Mouse (Mus musculus) intestine, embryonic 15.5 days (tissue): ENCODE measurements around the gene Psmd7. TPM values are rescaled to one million over a fixed set of nuclear protein-coding genes. Genes with fewer than 3 reads are reported as not detected.

Experiments
- ATAC-seq: fragments of 200-750 bp; cut with Nextera tagmentation; 2 replicates; pipeline ENCODE4 v1.8.0; 2017; ENCODE audit warnings: moderate TSS enrichment, moderate library complexity
- H3K27ac ChIP-seq: fragments of 300-500 bp; sonication (generic); 2 replicates; pipeline ENCODE4 v1.5.1; 2015; ENCODE audit warnings: mild to moderate bottlenecking, inconsistent platforms
- H3K27me3 ChIP-seq: fragments of 300-500 bp; sonication (generic); replicated peaks from 2 replicates; pipeline ENCODE4 v1.6.1; 2015; ENCODE audit warnings: inconsistent platforms
- H3K36me3 ChIP-seq: fragments of 300-500 bp; sonication (generic); 2 replicates; pipeline ENCODE4 v1.6.1; 2015; ENCODE audit warnings: inconsistent platforms
- H3K4me1 ChIP-seq: fragments of 300-500 bp; sonication (generic); replicated peaks from 2 replicates; pipeline ENCODE4 v1.6.1; 2015; ENCODE audit warnings: inconsistent platforms
- H3K4me2 ChIP-seq: fragments of 300-500 bp; sonication (generic); replicated peaks from 2 replicates; pipeline ENCODE4 v1.6.1; 2015; ENCODE audit warnings: mild to moderate bottlenecking, inconsistent platforms
- H3K4me3 ChIP-seq: fragments of 300-500 bp; sonication (generic); replicated peaks from 2 replicates; pipeline ENCODE4 v1.5.1; 2015; ENCODE audit warnings: inconsistent platforms
- H3K9ac ChIP-seq: fragments of 300-500 bp; sonication (generic); 2 replicates; pipeline ENCODE4 v1.6.1; 2015; ENCODE audit warnings: inconsistent platforms
- H3K9me3 ChIP-seq: fragments of 300-500 bp; sonication (generic); 2 replicates; pipeline ENCODE4 v1.6.1; 2016; ENCODE audit warnings: inconsistent platforms
- WGBS: fragments of 180-500 bp; shearing (Covaris S2); methylation state at CpG from one replicate; pipeline ENCODE4 v1.1.7; 2015; 5-methylcytosine and 5-hydroxymethylcytosine counted together
- polyA plus RNA-seq: library from polyadenylated mRNA; unstranded; fragments of >200 nt; fragmentation: Nextera tagmentation; extraction: Ambion mirVana; gene quantifications from 2 replicates; pipeline ENCODE4 v1.2.1, GENCODE M21; 2015

Psmd7 gene
- polyA plus RNA-seq, 1 experiment from 2014 or later = 243 TPM

DNA sequence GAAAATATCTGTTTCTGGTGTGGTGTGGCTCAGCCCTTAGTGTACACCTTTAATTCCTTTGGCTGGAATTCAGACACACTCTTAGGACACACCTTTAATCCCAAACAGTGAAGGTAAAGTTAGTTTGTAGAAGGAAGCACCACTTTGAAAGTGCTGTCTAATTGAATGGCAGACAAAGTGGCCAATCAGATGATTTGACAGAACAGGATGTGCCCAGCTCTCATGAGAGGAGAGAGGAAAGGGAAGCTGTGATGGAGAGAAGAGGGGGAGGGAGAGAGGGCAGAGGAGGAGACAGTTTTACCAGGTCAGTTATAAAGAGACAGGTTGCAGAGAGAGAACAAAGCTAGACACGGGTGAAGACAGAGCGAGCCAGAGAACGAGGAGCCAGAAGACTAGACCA lies 13.5 kb downstream of the Psmd7 start:
- no peaks in the 10 kb centered on the region for H3K9me3 ChIP-seq
- 0 out of 2 replicates have a peak, but pooled peaks cover 2% of the 10 kb centered on the region for H3K4me1 ChIP-seq
- WGBS = 72% methylated on average over 3 of the region's 3 CpGs
- no peak overlapping the region for H3K4me2 ChIP-seq
- no peak overlapping the region for H3K27ac ChIP-seq
- no peaks in the 10 kb centered on the region for H3K27me3 ChIP-seq
- H3K4me3 ChIP-seq = no peak overlapping the region
- no peak for ATAC-seq
- H3K36me3 ChIP-seq = no peaks in the 10 kb centered on the region; the same call in 1 of the 2 replicates
- H3K9ac ChIP-seq = no peak overlapping the region

GRCm38 (mm10) chr8:107572497-107572896 lies 15.8 kb downstream of the Psmd7 start:
- Histone ChIP-seq H3K27ac (no peak overlapping the region), H3K27me3 (no peaks in the 10 kb centered on the region), H3K4me2 (no peak overlapping the region), H3K9ac (no peak overlapping the region), H3K36me3 (no peaks in the 10 kb centered on the region), H3K9me3 (no peaks in the 10 kb centered on the region), H3K4me1 (0 out of 2 replicates have a peak, but pooled peaks cover 2% of the 10 kb centered on the region), H3K4me3 (no peak overlapping the region)
- no peak for ATAC-seq
- WGBS = 57% methylated on average over 4 of the region's 4 CpGs

- 66% methylated on average over 7 of the region's 7 CpGs for WGBS
- H3K4me3 ChIP-seq = no peak overlapping the region
- peak; percentile 58 for ATAC-seq
Observed at GRCm38 (mm10) chr8:107571486-107572135, 16.7 kb downstream of the Psmd7 start.

DNA sequence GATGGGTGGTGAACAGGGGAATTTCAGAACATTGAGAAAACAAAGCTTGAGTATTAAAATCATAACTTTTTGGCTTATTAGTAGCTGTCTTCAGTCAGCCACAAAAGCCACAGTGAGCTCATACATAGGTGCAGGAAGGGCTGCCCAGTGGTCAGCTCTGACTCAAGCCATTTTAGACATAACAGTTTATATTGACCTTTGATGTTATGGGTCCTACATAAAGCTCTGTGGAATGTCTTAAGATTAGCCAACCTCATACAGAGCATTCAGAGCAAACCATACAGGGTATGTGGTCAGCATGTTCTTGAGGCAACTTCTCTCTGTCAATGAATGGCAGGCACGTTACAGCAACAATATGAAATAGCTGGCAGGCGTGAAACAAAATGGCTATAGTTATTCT lies 17.2 kb downstream of the Psmd7 start:
- H3K9me3 ChIP-seq = no peaks in the 10 kb centered on the region
- no peaks in the 10 kb centered on the region for H3K36me3 ChIP-seq
- no peak overlapping the region for H3K4me3 ChIP-seq
- no peaks in the 10 kb centered on the region for H3K27me3 ChIP-seq
- no peak overlapping the region for H3K4me2 ChIP-seq
- WGBS = 72% methylated on average over 2 of the region's 2 CpGs
- no peak for ATAC-seq
- no peak overlapping the region for H3K9ac ChIP-seq
- no peak overlapping the region for H3K27ac ChIP-seq
- H3K4me1 ChIP-seq = no peaks in the 10 kb centered on the region

More at GRCm38 (mm10) chr8:107571486-107572135, 16.7 kb downstream of the Psmd7 start:
- H3K4me2 ChIP-seq = no peak overlapping the region
- H3K27me3 ChIP-seq = no peaks in the 10 kb centered on the region
- H3K9me3 ChIP-seq = no peaks in the 10 kb centered on the region
- no peak overlapping the region for H3K27ac ChIP-seq
- no peaks in the 10 kb centered on the region for H3K36me3 ChIP-seq
- H3K4me1 ChIP-seq = 0 out of 2 replicates have a peak, but pooled peaks cover 2% of the 10 kb centered on the region
- H3K9ac ChIP-seq = no peak overlapping the region

DNA sequence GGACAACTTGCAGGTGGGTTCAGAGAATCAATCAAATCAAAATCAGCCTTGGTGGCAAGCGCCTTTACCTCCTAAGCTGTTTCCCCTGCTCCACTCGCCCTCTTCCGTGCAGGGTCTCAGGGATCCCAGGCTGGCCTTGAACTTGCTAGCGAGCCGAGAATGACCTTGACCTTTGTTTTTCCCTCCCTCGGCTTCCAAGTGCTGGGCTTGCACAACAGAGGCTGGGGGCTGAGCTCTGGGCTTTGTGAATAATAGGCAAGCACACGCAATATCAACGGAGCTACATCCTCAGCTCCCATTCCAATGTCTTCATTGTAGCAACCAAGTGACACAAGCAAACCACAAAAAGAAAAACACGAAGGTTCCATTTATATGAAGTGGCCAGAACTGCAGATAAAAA lies 26.1 kb downstream of the Psmd7 start:
- H3K4me3 ChIP-seq = no peak overlapping the region
- H3K27me3 ChIP-seq = no peaks in the 10 kb centered on the region
- H3K27ac ChIP-seq = no peak overlapping the region
- no peaks in the 10 kb centered on the region for H3K36me3 ChIP-seq
- no peaks in the 10 kb centered on the region for H3K9me3 ChIP-seq
- no peak overlapping the region for H3K9ac ChIP-seq
- no peak overlapping the region for H3K4me2 ChIP-seq
- no peak for ATAC-seq
- 65% methylated on average over 9 of the region's 9 CpGs for WGBS
- H3K4me1 ChIP-seq = no peaks in the 10 kb centered on the region; the same call in 1 of the 2 replicates

GRCm38 (mm10) chr8:107560820-107561536 lies 27.3 kb downstream of the Psmd7 start:
- Histone ChIP-seq H3K9ac (no peak overlapping the region), H3K36me3 (no peaks in the 10 kb centered on the region), H3K4me3 (no peak overlapping the region), H3K27me3 (no peaks in the 10 kb centered on the region), H3K4me1 (no peaks in the 10 kb centered on the region; the same call in 1 of the 2 replicates), H3K9me3 (no peaks in the 10 kb centered on the region), H3K4me2 (peak overlapping the region; percentile 17; the same call in 1 of the 2 replicates), H3K27ac (no peak overlapping the region)
- ATAC-seq = 0 out of 2 replicates have a peak, but pooled peaks have one; percentile 37
- WGBS = 49% methylated on average over 16 of the region's 16 CpGs

- ATAC-seq = peak; percentile 57
- no peaks in the 10 kb centered on the region; the same call in 1 of the 2 replicates for H3K4me1 ChIP-seq
- peaks cover 5% of the 10 kb centered on the region; the same call in 1 of the 2 replicates for H3K36me3 ChIP-seq
- H3K4me2 ChIP-seq = no peak overlapping the region
- no peak overlapping the region for H3K9ac ChIP-seq
- H3K9me3 ChIP-seq = no peaks in the 10 kb centered on the region
- no peak overlapping the region for H3K4me3 ChIP-seq
- H3K27ac ChIP-seq = no peak overlapping the region
- 47% methylated on average over 12 of the region's 12 CpGs for WGBS
- no peaks in the 10 kb centered on the region for H3K27me3 ChIP-seq
Observed at GRCm38 (mm10) chr8:107556511-107556936, 31.7 kb downstream of the Psmd7 start.

DNA sequence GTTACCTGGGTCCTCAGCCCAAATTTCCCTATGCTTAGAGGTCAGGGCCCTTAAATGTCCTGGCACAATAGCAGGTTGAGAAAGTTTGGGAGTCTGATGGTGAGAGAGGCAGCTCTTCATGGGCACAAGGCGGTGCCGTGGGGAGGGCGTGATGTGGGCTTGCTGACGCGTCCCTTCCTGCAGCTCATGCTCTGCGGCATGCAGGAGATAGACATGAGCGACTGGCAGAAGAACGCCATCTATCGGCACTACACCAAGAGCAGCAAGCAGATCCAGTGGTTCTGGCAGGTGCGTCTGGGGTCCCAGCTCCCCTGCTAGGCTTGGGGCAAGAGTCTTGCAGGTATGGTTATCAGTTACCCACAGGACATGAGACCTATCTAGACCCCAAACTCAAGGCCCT lies 33.0 kb downstream of the Psmd7 start:
- no peaks in the 10 kb centered on the region for H3K9me3 ChIP-seq
- WGBS = 89% methylated on average over 10 of the region's 10 CpGs

DNA sequence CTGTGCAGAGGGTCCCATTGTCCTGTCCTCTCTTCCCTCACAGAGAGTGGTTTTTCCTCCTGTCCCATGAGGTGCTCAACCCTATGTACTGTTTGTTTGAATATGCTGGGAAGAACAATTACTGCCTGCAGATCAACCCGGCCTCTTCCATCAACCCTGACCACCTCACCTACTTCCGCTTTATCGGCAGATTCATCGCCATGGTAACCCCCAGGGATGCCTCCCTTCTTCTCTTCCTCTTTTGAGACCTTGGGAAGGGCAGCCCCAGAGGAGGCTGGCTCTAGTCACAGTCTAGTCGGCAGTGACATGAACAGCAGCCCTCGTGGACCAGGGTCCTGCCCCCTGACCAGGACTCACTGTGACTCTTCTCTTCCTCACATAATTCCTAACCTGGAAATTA lies 36.0 kb downstream of the Psmd7 start:
- 59% methylated on average over 6 of the region's 6 CpGs for WGBS
- H3K9me3 ChIP-seq = no peaks in the 10 kb centered on the region
- no peaks in the 10 kb centered on the region for H3K27me3 ChIP-seq
- peaks cover 8% of the 10 kb centered on the region; the same call in 1 of the 2 replicates for H3K36me3 ChIP-seq
- H3K4me1 ChIP-seq = no peaks in the 10 kb centered on the region
- ATAC-seq = no peak
- no peak overlapping the region for H3K4me3 ChIP-seq
- H3K4me2 ChIP-seq = no peak overlapping the region
- no peak overlapping the region for H3K9ac ChIP-seq
- H3K27ac ChIP-seq = no peak overlapping the region

More for the DNA sequence above, 33.0 kb downstream of the Psmd7 start:
- Histone ChIP-seq H3K36me3 (peaks cover 5% of the 10 kb centered on the region; the same call in 1 of the 2 replicates), H3K4me3 (no peak overlapping the region), H3K4me2 (no peak overlapping the region), H3K4me1 (no peaks in the 10 kb centered on the region), H3K27me3 (no peaks in the 10 kb centered on the region), H3K27ac (no peak overlapping the region), H3K9ac (no peak overlapping the region)
- ATAC-seq = no peak

DNA sequence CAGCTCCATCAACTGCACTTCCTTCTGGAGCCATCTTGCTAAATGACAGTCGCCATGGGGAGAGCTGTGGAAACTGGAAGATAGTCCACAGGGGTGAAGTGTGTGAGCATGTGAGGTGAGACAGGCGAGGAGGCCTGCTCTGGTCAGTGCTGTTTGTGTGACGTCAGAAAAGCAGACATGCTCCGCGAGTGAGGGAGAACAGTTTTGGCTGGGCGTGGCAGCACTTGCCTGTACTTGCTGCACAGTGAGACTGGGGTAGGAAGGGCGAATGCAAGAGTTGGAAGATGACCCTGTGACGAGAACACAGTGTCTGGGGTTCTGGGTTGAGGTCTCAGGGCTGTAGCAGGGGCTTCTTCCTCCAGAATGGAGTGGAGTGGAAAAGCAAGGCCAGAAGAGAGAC lies 41.4 kb downstream of the Psmd7 start:
- Histone ChIP-seq H3K27me3 (no peaks in the 10 kb centered on the region), H3K9me3 (no peaks in the 10 kb centered on the region), H3K4me2 (no peak overlapping the region), H3K4me1 (peaks cover 6% of the 10 kb centered on the region; the same call in 1 of the 2 replicates), H3K27ac (no peak overlapping the region), H3K4me3 (no peak overlapping the region), H3K9ac (no peak overlapping the region), H3K36me3 (0 out of 2 replicates have a peak, but pooled peaks cover 2% of the 10 kb centered on the region)
- ATAC-seq = no peak
- 83% methylated on average over 8 of the region's 8 CpGs for WGBS

DNA sequence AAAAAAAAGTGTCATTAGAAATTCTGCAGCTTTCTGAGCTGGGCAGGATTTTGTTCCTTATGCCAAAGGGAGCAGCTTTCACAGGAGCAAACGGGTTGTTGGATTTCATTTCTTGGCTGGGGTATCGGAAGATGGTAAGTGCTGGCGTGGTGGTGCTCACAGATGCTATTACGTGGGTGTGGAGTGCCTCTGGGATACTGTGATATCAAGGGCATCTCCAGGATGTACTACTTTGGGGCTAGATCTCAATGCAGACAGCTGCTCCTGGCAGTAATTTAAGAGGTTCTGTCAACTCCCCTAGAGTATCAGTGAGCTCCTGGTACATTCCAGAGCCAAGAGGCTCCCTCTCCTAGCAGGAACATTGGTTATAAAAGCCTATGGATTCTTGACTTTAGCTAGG lies 42.1 kb downstream of the Psmd7 start:
- H3K9ac ChIP-seq = no peak overlapping the region
- H3K4me2 ChIP-seq = no peak overlapping the region
- H3K27me3 ChIP-seq = no peaks in the 10 kb centered on the region
- no peak overlapping the region for H3K4me3 ChIP-seq
- H3K9me3 ChIP-seq = no peaks in the 10 kb centered on the region
- 96% methylated on average over 4 of the region's 4 CpGs for WGBS
- H3K4me1 ChIP-seq = peaks cover 6% of the 10 kb centered on the region; the same call in 1 of the 2 replicates
- H3K27ac ChIP-seq = no peak overlapping the region
- ATAC-seq = no peak
- H3K36me3 ChIP-seq = 0 out of 2 replicates have a peak, but pooled peaks cover 2% of the 10 kb centered on the region

DNA sequence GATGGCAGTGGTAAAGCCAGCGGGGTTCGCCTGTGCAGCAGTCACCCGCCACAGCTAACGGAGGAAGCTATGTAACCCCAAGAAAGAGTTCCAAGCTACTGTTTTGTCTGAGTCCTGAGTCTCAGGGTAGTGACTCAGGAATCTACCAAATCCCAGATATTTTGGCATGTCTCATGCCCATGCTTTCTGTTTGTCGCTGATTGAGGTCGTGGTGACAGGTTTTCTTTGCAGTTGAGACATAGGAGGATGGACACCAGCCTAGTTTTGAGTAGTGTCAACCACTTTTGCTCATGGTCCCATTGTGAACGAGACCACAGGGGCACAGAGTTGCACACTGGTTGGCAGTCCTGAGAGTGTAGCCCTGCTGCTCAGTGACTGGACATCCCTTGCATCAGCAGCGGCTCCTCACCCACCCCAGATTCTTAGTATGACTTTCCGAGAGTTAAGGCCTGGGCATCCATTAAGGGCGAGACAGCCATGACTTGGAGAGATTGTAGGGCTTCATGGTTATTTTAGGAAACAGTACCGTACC lies 42.6 kb downstream of the Psmd7 start:
- no peaks in the 10 kb centered on the region for H3K27me3 ChIP-seq
- H3K36me3 ChIP-seq = 0 out of 2 replicates have a peak, but pooled peaks cover 2% of the 10 kb centered on the region
- 92% methylated on average over 11 of the region's 11 CpGs for WGBS
- H3K9ac ChIP-seq = no peak overlapping the region
- no peak for ATAC-seq
- H3K4me1 ChIP-seq = peaks cover 6% of the 10 kb centered on the region; the same call in 1 of the 2 replicates
- H3K4me3 ChIP-seq = no peak overlapping the region
- H3K27ac ChIP-seq = no peak overlapping the region
- H3K9me3 ChIP-seq = no peaks in the 10 kb centered on the region
- no peak overlapping the region for H3K4me2 ChIP-seq
